Mouse (Mus musculus): ENCODE measurements around the gene Mrgpra6. TPM values are rescaled to one million over a fixed set of nuclear protein-coding genes. Genes with fewer than 3 reads are reported as not detected.

Gene Mrgpra6
- total and polyA plus RNA-seq, 3 experiments: not detected

DNA sequence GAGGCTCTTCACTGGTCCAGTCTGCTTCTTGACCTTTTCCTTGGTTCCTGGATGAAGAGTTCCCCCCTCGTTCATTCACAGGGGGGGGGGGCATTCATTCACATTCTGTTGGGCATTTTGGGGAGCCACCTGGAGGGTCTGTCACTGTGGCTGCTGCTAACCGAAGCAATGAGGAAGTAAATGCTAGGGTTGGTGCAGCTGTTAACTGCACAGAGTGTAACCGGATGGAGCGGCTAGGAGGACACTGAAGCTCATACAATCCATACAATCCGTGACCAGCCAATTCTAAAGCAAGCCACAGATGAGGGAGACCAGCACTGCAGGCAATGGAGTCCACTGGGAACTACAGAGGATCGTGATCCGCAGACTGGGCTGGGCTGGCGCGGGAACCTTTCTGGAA lies 47.0 kb downstream of the Mrgpra6 start:
- no peak for TF ChIP-seq IRF4 (IDR thresholded peaks at IDR 0.05; ENCODE audit: low read depth, low read length)
- no peak for TF ChIP-seq POLR2AphosphoS2 (IDR thresholded peaks at IDR 0.05; ENCODE audit: low read depth, low read length)
- no peak for TF ChIP-seq MEF2A (IDR thresholded peaks at IDR 0.05; ENCODE audit: borderline replicate concordance, low read depth, low read length)
- no peak for TF ChIP-seq ZC3H11A (IDR thresholded peaks at IDR 0.05; ENCODE audit: low read depth, low read length)
- TF ChIP-seq MAFK (IDR thresholded peaks at IDR 0.05; ENCODE audit: insufficient replicate concordance, low read length): no peak
- TF ChIP-seq NRF1 (IDR thresholded peaks at IDR 0.05; ENCODE audit: low read depth, low read length): no peak
- TF ChIP-seq TCF12 (IDR thresholded peaks at IDR 0.05; ENCODE audit: low read depth, low read length): no peak
- no peak for TF ChIP-seq ZNF384 (IDR thresholded peaks at IDR 0.05; ENCODE audit: low read depth, low read length)
- TF ChIP-seq JUN (IDR thresholded peaks at IDR 0.05; ENCODE audit: insufficient read depth, low read depth, low read length): no peak
- no peak for TF ChIP-seq E2F4 (IDR thresholded peaks at IDR 0.05; ENCODE audit: insufficient replicate concordance, low read depth, low read length)
- no peak for TF ChIP-seq ETS1 (conservative IDR thresholded peaks at IDR 0.05; ENCODE audit: low read depth, low read length)
- no peak for TF ChIP-seq ELF1 (IDR thresholded peaks at IDR 0.05; ENCODE audit: low read depth, low read length)
- H3K36me3 ChIP-seq (replicated peaks in 1 of 2; ENCODE audit: control insufficient read depth in 1 of 2, insufficient read depth in 1 of 2, low read length in 1 of 2): no peaks in the 10 kb centered on the region
- no peak overlapping the region for H3K9ac ChIP-seq (ENCODE audit: insufficient read depth, low read depth)
- no peak overlapping the region for H3K4me2 ChIP-seq (ENCODE audit: insufficient read depth, low read depth, poor library complexity, severe bottlenecking)
- H3K4me3 ChIP-seq (replicated peaks in 1 of 3; ENCODE audit: low read depth in 2 of 3, low read length in 2 of 3, poor library complexity in 1 of 3): no peak overlapping the region
- no peak for DNase-seq (ENCODE audit: extremely low read depth)
- no peaks in the 10 kb centered on the region for H3K79me2 ChIP-seq (replicated peaks; ENCODE audit: control insufficient read depth, extremely low read depth, insufficient read depth, poor library complexity, severe bottlenecking)
- no peak overlapping the region for H3K27ac ChIP-seq (ENCODE audit: insufficient read depth, low read depth)
- dilution Hi-C loops (cut with MboI; ENCODE audit: extremely low pct_ligation_motif_present, extremely low pct_unique_long_range_greater_than_20kb, low sequenced_read_pairs) (no loop called here), in situ Hi-C loops (cut with MboI; ENCODE audit: low pct_ligation_motif_present, low pct_unique_long_range_greater_than_20kb, low sequenced_read_pairs) (no loop called here)
- H3K4me1 ChIP-seq (ENCODE audit: control insufficient read depth in 1 of 2, insufficient read depth in 2 of 2): peaks cover 0 to 8% of the 10 kb centered on the region in 2 experiments; a peak in 2 of 4 replicates
- peaks cover 2% of the 10 kb centered on the region for H3K9me3 ChIP-seq (replicated peaks; ENCODE audit: low read length)
- H3K27me3 ChIP-seq (replicated peaks): peaks cover 23% of the 10 kb centered on the region

DNA sequence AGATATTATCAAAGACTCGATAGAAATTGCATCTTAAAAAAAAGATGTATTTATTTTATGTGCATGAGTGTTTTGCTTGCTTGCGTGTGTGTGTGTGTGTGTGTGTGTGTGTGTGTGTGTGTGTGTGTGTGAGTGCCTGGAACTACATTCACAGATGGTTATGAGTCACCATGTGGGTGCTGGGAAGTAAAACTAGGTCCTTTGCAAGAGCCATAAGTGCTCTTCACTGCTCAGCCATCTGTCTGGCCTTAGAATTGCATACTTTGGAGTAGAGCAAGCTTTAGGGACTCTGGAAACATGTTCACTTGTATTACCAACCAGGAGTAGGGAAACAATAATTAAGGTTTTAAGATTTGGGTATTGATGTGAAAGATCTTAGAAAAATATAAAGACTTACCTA lies 48.9 kb downstream of the Mrgpra6 start:
- peaks cover 0 to 8% of the 10 kb centered on the region in 2 experiments; a peak in 2 of 4 replicates for H3K4me1 ChIP-seq (ENCODE audit: control insufficient read depth in 1 of 2, insufficient read depth in 2 of 2)
- no peak overlapping the region for H3K9ac ChIP-seq (ENCODE audit: insufficient read depth, low read depth)
- H3K79me2 ChIP-seq (replicated peaks; ENCODE audit: control insufficient read depth, extremely low read depth, insufficient read depth, poor library complexity, severe bottlenecking): no peaks in the 10 kb centered on the region
- no peak overlapping the region for H3K27ac ChIP-seq (ENCODE audit: insufficient read depth, low read depth)
- peaks cover 2% of the 10 kb centered on the region for H3K9me3 ChIP-seq (replicated peaks; ENCODE audit: low read length)
- peaks cover 14% of the 10 kb centered on the region for H3K27me3 ChIP-seq (replicated peaks)
- in situ Hi-C loops (cut with MboI; ENCODE audit: low pct_ligation_motif_present, low pct_unique_long_range_greater_than_20kb, low sequenced_read_pairs) (no loop called here), dilution Hi-C loops (cut with MboI; ENCODE audit: extremely low pct_ligation_motif_present, extremely low pct_unique_long_range_greater_than_20kb, low sequenced_read_pairs) (no loop called here)
- DNase-seq (ENCODE audit: extremely low read depth): no peak
- TF ChIP-seq MYC (IDR thresholded peaks at IDR 0.05; ENCODE audit: low read depth, low read length) (no peak), KAT2A (IDR thresholded peaks at IDR 0.05; ENCODE audit: insufficient replicate concordance, low read length) (no peak), TBP (conservative IDR thresholded peaks at IDR 0.05; ENCODE audit: low read depth, low read length) (no peak), JUND (conservative IDR thresholded peaks at IDR 0.05; ENCODE audit: low read depth, low read length) (no peak), GABPA (IDR thresholded peaks at IDR 0.05; ENCODE audit: insufficient replicate concordance, low read depth, low read length) (no peak), NRF1 (IDR thresholded peaks at IDR 0.05; ENCODE audit: low read depth, low read length) (no peak), MAZ (IDR thresholded peaks at IDR 0.05; ENCODE audit: low read depth, low read length) (no peak), TCF12 (IDR thresholded peaks at IDR 0.05; ENCODE audit: low read depth, low read length) (no peak)
- H3K36me3 ChIP-seq (replicated peaks in 1 of 2; ENCODE audit: control insufficient read depth in 1 of 2, insufficient read depth in 1 of 2, low read length in 1 of 2): no peaks in the 10 kb centered on the region
- no peak overlapping the region for H3K4me2 ChIP-seq (ENCODE audit: insufficient read depth, low read depth, poor library complexity, severe bottlenecking)
- no peak overlapping the region for H3K4me3 ChIP-seq (replicated peaks in 1 of 3; ENCODE audit: low read depth in 2 of 3, low read length in 2 of 3, poor library complexity in 1 of 3)

Data from CH12.LX (cell line).